Mouse (Mus musculus): ENCODE data around the gene Vps54.
"Not testable (repeated sequence)": the region's sequence is repeated elsewhere in the genome, so short reads cannot be mapped to it uniquely, and the experiment has no call there.

Vps54 gene

DNA sequence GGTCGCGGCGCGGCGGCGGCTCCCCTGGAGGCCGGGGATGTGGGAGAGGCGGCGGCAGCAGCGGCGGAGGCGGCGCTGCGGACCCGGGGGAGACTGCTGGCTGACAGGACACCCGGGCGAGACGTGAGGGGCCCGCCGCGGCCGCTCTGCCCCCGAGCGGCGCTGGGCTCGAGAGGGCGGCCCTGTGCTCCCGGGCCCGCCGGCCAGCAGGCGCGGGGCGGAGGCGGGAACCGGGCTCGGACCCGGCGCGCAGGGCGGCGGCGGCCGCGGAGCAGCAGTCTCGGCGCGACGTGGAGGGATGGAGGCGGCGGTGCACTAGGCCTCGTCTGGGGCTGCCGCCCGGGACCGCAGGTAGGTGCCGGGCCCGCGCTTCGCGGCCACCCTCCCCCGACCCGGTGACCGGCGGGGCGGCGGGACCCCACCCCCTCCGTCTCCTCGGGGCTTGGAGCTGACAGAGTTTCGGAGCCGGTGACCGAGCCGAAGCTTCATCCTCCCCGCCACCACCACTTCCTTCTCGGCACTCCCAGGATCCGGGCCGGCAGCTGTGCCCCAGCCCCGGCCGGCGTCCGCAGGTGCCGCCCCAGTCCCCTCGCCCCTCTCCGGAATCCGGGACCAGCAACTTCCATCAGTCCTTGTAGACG, at the start of gene Vps54:
TSS of gene Vps54 (plus strand) at position 261 of the 641 bp plus-strand sequence.
- peak; percentile 75 for DNase-seq

DNA sequence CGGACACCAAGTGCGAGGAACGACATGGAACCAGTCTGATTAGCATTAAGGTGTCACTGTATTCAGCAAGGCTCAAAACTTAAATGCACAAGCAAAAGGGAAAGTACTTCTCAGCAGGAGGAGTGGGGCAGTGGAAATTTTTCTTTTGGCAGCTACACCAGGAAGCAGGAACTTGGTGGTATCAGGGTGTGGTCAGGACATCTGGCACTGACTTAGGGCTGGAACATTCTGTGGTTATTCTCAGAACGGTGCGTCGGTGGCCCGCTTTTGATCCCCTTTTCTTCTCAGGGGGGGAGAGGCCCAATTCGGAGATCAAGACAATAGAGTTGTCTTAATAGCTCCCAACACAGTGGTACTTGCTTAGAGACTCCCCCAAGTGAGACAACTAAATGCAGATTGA, 47.3 kb upstream of the Vps54 start:
- DNase-seq: not testable (repeated sequence)

DNA sequence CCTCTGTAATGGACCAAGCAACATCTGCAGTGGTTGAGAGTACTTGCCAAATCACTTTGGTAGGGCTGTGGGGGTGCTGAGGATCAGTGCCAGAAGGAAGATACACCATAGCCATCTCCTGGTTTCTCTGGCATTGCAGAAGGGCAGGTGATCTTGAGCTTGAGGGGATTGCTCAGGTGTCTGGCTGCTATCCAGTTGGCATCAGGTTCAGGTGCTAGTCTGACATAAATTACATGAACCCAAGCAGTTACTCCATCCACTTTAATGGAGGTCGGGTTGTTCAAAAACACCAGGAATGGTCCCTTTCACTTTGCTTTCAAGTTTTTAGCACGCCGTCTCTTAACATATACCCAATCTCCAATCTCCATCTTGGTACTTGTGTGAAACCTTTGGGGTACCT, 44.2 kb upstream of the Vps54 start:
- no peak for DNase-seq

DNA sequence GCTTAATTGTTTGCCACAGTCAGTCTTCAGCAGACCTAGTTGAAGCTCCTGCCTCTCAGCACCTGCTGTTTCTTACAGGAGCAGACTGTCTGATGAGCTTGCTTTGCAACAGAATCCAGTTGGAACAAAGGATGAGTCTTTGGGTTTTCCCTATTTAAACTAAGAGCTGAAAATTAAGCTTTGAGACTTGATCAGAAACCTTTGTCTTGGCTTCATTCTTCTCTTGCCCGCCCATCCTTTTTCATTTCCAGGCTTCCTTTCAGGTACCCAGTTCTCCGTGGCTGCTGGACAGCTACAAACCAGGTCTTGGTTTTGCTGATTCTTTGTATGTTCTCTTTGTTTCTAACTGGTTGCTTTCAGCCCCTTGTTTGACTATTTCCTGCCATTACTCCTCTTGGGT, 30.0 kb upstream of the Vps54 start:
- DNase-seq: no peak

DNA sequence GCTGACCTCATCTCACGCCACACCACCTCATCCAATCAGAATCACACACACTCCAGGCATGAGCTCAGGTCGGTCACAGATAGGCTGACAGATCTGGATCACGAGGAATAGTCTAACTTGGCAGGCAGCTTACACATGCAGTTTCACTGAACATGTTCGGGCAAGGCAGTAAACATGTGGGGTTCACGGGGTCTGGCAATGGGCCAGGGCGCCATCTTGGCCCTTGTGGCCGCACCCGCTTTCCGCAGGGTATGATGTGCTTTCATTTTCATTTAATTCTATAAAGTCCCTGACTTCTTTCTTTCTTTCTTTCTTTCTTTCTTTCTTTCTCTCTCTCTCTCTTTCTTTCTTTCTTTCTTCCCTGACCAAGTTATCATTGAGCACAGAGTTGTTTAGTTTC, 29.4 kb upstream of the Vps54 start:
- not testable (repeated sequence) for DNase-seq

DNA sequence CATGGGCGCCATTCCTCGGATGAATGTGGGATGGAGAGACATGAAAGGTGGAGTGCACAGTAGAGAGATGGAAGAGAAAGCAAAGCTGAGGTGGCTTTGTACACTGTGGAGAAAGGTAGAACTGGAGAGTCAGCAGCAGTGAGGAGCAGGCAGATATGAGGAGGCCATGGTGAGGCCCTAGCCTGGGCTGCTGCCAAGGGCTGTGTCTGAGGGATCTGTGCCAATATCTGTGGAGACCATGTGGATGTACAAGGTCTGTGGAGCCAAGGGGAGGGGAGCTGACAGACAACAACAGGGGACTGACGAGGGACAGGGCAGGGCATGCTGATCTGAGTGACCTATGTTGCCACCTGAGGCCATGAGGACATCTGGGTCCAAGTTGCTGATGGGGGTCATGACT, 21.7 kb upstream of the Vps54 start:
- no peak for DNase-seq

DNA sequence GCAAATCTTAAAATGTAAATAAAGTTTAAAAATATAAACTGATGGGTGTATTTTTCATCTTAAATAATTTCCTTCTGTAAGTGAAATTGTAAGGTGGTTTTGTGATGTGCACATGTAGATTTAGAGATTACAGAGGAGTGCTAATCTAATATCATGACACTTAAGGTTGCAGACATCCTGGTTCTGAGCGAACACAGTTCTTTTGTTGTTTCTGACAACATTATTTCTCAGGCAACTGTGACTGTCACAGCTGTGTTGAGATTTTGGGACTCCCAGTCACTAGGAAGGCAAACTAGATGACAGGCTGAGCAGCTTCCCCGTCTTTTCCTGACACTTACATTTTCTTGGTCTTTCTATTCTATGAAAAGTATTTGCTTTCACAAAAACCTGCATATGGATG, 19.8 kb upstream of the Vps54 start:
- DNase-seq: no peak

DNA sequence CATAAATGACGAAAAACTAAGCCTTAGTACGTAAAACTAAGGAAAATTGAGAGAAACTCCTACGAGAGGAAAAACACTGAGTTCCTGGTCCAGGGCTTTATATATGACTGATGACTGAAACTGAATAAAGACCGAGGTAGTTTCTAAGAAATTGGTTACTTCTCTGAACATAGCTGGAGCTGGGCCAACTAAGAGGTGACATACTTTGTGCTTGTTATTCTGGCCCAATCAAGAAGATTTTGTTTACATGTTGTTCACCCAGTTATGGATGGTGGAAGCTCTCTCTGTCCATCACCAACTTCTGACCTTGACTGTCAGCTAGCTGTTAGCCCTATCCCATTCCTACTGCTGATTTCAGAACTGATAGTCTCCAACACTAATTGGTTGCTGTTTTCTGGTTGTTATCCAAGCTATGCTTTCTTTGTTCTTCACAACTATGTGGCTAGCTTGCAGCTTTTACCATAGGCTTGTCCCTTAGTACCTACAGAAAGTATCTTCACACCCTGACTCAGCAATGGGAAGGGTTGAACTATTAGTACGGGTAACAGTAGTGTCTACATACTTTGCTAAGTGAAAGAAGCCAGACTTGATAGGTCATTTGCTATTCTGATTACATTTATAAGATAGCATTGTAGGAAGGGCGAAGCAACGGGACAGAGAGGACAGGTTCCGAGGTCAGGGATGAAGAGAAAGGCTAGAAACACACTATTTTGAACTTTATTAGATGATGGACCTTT, 19.1 kb upstream of the Vps54 start:
- no peak for DNase-seq

DNA sequence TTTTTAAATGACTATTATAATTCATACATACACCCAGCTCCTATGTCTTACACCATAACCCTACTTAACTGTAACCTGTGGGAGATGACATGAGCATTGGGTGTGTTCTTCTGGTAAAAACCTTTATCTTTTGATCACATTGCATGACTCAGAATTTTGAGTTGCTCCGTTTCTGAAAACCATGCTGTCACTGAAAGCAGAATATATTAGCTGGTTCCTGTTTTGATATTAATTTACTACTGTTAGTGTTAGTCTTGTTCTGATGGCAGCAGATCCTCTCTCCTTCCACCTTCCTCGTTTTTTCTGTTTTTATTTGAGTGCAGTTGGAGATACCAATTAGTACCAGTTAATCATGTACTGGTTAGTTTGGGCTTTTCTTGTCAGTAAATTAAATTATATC, 18.3 kb upstream of the Vps54 start:
- no peak for DNase-seq

DNA sequence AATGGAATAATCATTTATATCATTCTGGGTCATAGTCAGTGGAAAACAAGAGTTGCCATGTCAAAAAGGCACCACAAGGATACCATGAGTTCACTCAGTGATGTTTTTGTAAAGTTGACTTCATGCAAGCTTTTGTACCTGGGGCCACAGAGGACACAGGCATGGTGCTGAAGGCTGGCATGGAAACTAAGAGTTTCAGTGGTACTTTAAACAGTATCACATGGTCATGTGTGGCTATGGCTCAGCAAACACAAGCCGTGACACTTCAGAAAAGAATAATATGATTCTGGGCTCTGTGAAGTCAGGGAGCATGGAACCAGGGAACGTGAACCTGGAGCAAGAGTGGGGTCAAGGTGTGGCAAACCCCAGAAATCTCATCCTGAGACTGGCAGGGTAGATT, 17.7 kb upstream of the Vps54 start:
- no peak for DNase-seq

DNA sequence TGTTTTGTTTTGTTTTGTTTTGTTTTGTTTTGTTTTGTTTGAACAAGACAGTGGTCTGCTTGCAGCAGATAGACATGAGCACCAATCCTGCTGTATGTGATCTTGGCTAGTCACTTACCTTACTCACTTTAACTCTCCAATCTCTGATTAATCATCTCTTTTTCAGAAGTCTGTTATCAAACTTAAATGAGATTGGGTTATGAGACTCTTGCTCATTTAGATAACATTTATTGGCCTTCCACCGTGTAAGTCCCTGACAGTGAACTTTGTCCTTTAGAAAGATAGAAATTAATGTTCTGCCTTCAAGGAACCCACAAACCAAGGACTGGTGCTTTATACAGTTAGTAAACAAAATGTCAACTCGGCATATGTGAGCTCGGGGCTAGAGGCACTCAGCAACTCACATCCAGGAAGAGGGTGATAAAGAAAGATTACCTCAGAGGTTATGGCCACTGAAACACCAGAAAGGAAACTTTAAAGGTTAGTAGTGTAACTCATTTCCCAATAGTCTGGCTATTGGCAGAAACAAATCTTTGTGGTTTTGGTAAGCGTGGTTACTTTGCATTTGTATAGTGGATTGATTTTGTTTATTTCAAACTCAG, 16.4 kb upstream of the Vps54 start:
- no peak for DNase-seq

DNA sequence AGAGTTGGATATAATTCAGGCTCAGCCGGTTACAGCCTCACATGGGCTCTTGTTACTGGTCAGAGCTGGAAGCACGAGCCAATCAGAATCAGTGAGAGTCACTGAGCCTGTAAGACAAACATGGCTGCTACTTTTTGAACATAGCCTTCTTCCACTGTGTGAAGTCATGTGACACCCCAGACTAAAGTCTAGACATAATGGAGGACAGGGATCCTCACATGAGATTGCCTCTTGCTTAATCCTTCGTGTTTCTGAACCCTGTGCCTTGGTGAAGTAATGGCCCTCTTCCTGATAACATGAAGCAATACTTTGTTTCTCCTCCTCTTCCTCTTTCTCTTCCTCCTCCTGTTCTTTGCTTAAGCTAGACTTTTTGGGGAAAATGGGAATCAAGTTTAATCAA, 15.5 kb upstream of the Vps54 start:
- DNase-seq: no peak

DNA sequence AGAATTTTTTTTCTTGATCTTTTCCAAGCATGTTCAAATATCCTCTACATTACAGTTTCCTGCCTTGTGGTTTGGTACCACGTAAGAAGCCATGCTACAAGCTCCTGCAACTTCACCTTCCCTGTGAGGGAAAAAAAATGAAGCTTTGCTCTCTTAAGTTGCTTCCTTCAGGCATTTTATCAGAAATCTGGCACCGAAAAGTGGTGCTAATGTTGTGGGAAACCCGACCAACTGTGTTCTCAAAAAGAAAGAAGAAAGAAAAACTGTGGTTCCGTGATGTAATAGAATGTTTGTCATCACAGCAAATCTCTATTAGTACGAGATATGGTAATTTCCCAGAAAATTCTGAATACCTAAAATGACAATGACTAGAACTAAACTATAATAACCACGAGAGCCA, 15.0 kb upstream of the Vps54 start:
- no peak for DNase-seq

DNA sequence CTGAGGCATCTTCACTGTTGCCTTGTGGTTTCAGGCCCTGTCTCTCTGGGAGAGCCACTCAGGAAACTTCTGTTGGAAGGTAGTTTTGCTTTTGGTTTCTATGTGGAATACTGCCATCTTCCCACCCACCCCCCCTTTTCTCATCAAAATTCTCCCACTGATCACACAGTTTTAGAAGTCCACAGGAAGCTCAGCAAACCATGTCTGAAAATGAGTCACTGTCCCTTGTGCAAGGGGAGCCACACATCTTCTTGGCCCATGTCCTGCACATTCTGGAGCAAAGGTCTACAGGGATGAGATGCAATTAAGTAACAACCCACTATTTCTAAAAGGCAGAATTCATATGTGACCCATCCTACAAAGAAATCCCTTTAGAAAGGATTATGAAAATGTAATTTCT, 14.6 kb upstream of the Vps54 start:
- no peak for DNase-seq

DNA sequence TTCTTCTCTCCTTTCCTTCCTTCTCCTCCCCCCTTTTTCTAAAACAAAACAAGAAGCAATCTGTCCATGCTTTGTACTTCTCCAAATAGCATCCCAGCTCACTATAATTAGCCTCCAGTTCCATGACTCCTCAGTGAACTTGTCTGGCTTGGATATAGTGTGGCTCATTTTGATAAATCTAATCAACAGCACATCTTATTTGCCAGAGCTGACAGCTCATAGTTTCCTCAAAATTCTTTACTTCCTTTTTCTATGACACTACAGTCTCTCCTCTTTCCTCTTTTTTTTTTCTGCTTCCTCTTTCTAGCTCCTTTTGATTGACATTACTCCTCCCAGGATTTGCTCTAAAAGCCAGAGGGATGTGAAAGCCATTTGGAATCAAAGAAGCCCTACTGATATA, 14.1 kb upstream of the Vps54 start:
- no peak for DNase-seq

DNA sequence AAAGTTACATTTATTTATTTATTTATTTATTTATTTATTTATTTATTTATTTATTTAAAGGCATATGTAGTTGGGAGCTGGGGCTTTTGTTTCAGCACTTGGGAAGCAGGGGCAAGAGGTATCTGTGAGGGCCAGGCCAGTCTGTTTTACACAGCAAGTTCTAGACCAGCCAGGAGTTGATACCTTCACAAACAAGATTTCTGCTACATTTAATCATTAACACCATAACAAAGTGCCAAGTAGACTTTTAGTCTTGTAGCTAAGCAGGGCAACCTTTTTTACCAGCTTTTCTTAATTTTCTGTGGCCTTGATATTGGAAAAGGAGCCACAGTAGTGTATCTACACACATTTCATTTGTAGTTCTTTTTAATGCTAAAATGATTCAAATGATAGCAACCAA, 3.7 kb upstream of the Vps54 start:
- no peak for DNase-seq

DNA sequence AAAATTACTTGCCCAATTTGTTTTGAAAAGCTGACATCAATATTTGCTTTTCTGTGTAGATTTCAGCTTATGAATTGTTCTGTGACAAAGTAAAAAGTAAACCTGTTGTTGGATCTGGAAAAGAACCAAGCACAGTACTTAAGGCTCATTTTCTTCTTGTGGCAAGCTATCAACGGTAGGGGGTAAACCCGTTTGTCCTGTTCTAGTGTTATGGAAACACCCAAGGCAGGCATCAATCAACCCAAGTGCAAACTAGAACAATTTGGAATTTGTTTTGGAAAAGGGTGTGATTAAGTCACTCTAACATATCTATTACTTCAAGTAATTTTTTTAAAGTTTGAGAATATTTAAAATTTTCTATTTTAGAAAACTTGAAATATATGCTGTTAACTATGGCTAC, 3.3 kb upstream of the Vps54 start:
- no peak for DNase-seq

DNA sequence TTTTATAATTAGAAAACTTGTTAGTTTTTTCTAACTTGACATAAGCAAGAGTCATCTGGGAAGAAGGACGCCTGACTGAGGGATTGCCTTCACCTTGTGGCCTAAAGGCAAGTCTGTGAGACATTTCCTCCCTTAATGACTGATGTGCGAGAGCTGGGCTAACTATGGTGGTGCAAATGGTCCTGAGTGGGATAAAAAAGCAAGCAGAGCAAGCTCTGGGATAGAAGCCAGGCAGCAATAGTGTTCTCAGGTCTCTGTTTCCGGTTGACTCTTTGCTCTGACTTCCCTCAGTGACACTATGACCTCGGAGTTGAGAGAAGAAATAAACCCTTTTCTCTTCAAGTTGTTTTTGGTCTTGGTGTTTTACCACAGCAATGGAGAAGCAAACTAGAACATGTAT, 2.1 kb upstream of the Vps54 start:
- DNase-seq: no peak

DNA sequence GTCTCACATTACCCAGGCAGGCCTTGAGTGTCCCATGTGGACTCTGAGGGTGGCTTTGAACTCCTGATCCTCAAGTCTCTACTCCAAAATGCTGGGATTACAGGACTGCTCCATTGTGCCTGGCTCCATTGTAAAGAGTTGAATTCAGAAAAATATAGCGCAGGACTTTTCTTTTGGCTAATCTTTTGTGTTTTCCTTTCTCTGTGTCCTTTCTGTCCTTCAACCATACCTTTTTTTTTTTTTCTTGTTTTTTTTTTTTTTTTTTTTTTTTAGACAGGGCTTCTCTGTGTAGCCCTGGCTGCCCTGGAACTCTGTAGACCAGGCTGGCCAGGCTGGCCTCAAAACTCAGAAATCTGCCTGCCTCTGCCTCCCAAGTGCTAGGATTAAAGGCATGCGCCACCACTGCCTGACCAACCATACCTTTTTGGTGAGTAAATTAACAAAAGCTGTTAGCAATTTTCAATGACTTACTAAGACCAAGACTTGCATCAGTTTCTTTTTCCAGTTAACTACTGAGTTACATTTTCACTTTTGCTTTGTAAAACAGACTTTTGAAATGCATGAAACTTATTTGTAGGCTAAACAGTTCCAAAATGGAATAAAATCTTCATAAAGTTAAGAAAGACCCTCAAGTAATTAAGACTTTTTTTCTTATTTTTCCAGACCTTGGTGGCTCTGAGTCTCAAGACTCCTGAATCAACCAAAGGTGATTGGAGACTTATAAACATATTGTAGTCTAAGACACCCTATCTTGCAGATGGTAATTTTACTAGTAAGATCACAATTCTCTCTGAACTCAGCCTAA, 1.4 kb upstream of the Vps54 start:
- no peak for DNase-seq

DNA sequence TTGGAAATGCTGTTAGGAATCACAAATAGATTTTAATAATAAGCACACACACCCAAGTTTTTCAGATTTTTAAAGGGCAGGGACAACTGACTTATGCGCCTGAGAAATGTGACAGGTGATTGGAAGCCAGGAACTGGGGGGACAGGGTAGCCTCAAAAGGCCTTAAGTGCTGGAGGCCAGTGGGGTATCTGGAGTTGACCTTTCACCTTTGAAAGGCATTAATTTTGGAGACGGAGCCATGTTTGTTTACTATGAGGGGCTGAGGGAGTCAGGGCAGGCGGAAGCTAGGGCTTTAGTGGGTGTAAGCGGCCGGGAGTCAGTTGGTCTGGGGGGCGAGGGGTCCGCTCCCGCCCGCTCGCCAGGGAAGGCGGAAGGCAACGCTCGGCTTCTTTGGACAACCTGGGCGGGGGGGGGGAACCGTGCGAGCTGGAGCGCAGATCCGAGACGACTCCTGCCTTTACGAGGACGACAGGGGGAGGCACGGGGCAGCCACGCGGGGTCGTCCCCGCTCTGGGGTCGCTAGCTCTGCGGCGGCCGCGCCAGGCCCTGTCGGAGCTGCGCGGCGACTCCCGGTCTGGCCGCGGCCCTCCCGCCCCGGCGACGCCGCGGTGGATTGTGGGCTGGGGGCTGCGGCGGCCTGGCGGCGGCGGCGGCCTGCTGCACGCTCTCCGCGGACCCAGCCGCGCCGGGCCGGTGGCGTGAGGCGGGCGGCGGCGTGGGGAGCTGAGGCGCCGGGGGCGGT, 631 bp upstream of the Vps54 start:
- DNase-seq: peak; percentile 62

DNA sequence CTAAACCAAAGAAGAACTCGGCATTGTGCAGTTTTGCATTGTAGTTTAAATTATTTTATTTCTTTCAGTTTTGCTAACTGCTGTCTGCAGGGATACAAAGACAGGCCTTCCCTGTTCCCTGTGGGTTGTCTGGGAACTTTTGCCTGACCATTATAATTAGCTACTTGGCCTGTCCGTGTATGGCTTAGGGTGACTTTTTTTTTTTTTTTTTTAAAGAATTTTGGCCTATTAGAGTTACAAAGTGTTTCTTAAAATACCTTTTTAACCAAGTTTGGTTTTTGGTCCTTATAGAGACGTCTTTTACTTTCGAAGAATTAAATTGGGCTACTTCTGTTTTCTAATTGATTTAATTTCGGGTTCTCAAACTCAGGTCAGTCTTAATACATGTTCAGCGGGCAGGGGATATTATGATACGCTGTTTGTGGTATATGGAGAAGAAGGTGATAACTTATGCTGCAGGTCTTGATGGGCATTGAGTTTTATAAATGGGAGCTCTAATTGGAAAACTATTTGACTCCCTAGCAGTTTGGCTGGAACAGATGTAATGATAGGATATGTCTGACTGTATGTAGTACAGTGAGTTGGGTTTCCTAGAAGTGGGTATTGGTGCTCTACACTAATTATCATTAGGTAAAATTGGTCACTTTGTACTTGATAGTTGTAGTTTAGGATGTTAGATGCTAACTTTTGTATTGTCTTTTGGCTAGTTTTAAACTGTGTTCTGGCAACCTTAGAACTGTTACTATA, 855 bp downstream of the Vps54 start:
- no peak for DNase-seq

DNA sequence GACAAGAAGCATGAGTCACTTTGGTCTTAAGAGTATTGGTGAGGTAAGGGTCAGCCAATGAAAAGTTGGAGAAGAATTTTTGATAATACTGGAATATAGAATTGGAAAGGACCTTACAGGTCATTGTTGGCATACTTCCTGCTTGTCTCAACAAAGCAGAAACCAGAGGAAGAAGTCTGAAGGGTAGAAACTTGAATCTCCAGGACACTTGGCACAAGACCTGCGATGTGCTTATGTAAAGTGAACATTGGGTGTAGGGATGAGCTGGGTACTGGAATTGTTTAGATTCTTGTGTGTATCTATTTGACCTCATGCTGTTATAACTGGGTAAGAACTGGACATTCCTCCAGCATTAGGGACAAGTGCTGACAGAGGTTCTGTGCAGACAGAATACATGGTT, 2.3 kb downstream of the Vps54 start:
- DNase-seq: no peak

All from thymus, postnatal 14 days (tissue).